Mouse (Mus musculus) heart, adult 2 months (tissue): ENCODE data around the gene Phf24.

Experiments
- CTCF ChIP-seq: fragments of 200-600 bp; IDR thresholded peaks from 2 replicates; pipeline ENCODE4 v1.8.1; 2022; ENCODE audit warnings: antibody characterized with exemption, mild to moderate bottlenecking, moderate library complexity
- EP300 ChIP-seq: fragments of 200-500 bp; IDR thresholded peaks from 2 replicates; pipeline ENCODE4 v1.6.1; 2011; ENCODE audit warnings: low read depth, low read length, control low read depth; ENCODE audit not compliant: insufficient read depth

DNA sequence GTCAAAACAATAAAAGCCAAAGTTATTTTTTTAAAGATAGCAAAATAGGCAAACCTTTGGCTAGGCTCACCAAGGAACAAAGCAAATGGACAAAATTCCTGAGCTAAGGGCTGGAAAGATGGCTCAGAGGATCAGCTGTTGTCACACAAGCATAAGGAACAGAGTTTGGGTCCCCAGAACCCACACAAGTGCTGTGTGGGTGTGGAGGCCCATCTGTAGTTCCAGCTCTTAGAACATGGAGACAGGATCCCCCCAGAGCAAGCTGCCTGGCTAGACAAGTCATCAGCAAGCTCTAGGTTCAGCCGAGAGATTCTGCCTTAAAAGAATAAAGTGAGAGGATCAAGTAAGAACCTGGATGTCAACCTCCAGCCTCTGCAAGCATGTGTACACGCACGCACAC lies 11.9 kb upstream of the Phf24 start:
- TF ChIP-seq EP300 (no peak), CTCF (no peak)
